Mouse (Mus musculus): ENCODE measurements at regions not wholly inside any gene's neighbourhood (a gene's known extent, or its start where the extent isn't known, plus 50 kb on each side); places are given as distances from the start of the nearest gene placed in this dataset.

- TF ChIP-seq EP300 (optimal IDR thresholded peaks at IDR 0.05) (no peak), CTCF (IDR thresholded peaks at IDR 0.05; ENCODE audit: low read depth) (no peak)
- DNase-seq (ENCODE audit: low spot score): no peak
- 58% methylated on average over 8 of the region's 8 CpGs for WGBS
These were observed 56.6 kb upstream of the Cpsf6 start for GRCm38 (mm10) chr10:117436308-117436874.

GRCm38 (mm10) chr10:117435734-117436121 is 55.9 kb upstream of the Cpsf6 start:
- peak overlapping the region; percentile 25; the same call in 1 of the 2 replicates for H3K4me3 ChIP-seq (ENCODE audit: low read depth, low read length)
- WGBS: 40% methylated on average over 12 of the region's 12 CpGs
- no peak overlapping the region for H3K27ac ChIP-seq (replicated peaks)
- H3K4me2 ChIP-seq (replicated peaks; ENCODE audit: low read depth): peak overlapping the region; percentile 51
- H3K27me3 ChIP-seq (ENCODE audit: control insufficient read depth, insufficient read depth, low read length): no peaks in the 10 kb centered on the region
- H3K9ac ChIP-seq (ENCODE audit: low read length): no peak overlapping the region
- no peaks in the 10 kb centered on the region for H3K36me3 ChIP-seq (ENCODE audit: control insufficient read depth, insufficient read depth, low read length)
- H3K4me1 ChIP-seq (replicated peaks; ENCODE audit: control insufficient read depth, insufficient read depth): 0 out of 2 replicates have a peak, but pooled peaks cover 2% of the 10 kb centered on the region
- ATAC-seq (ENCODE audit: low FRiP score, low TSS enrichment) (peak; percentile 20; the same call in 1 of the 2 replicates), DNase-seq (ENCODE audit: low spot score) (no peak)
- TF ChIP-seq CTCF (IDR thresholded peaks at IDR 0.05; ENCODE audit: low read depth) (no peak), EP300 (optimal IDR thresholded peaks at IDR 0.05) (no peak)
- no peaks in the 10 kb centered on the region for H3K9me3 ChIP-seq (ENCODE audit: control insufficient read depth, low read length)

More at GRCm38 (mm10) chr10:117436308-117436874, 56.6 kb upstream of the Cpsf6 start:
- H3K27me3 ChIP-seq (ENCODE audit: control insufficient read depth, insufficient read depth, low read length): no peaks in the 10 kb centered on the region
- no peak overlapping the region for H3K27ac ChIP-seq (replicated peaks)
- ATAC-seq (ENCODE audit: low FRiP score, low TSS enrichment): no peak; the same call in 1 of the 2 replicates
- H3K9ac ChIP-seq (ENCODE audit: low read length): no peak overlapping the region
- no peak overlapping the region for H3K4me2 ChIP-seq (replicated peaks; ENCODE audit: low read depth)
- H3K36me3 ChIP-seq (ENCODE audit: control insufficient read depth, insufficient read depth, low read length): no peaks in the 10 kb centered on the region
- H3K9me3 ChIP-seq (ENCODE audit: control insufficient read depth, low read length): no peaks in the 10 kb centered on the region
- no peak overlapping the region for H3K4me3 ChIP-seq (ENCODE audit: low read depth, low read length)
- H3K4me1 ChIP-seq (replicated peaks; ENCODE audit: control insufficient read depth, insufficient read depth): 0 out of 2 replicates have a peak, but pooled peaks cover 2% of the 10 kb centered on the region

- Histone ChIP-seq H3K9me3 (ENCODE audit: control insufficient read depth, low read length) (no peaks in the 10 kb centered on the region), H3K27ac (replicated peaks) (no peak overlapping the region), H3K9ac (ENCODE audit: low read length) (no peak overlapping the region), H3K4me3 (ENCODE audit: low read depth, low read length) (peak overlapping the region; percentile 25), H3K36me3 (ENCODE audit: control insufficient read depth, insufficient read depth, low read length) (no peaks in the 10 kb centered on the region), H3K27me3 (ENCODE audit: control insufficient read depth, insufficient read depth, low read length) (no peaks in the 10 kb centered on the region), H3K4me2 (replicated peaks; ENCODE audit: low read depth) (peak overlapping the region; percentile 51), H3K4me1 (replicated peaks; ENCODE audit: control insufficient read depth, insufficient read depth) (0 out of 2 replicates have a peak, but pooled peaks cover 2% of the 10 kb centered on the region)
- WGBS: 8% methylated on average over 33 of the region's 33 CpGs
- DNase-seq (ENCODE audit: low spot score): peak; percentile 86
- peak; percentile 83 for ATAC-seq (ENCODE audit: low FRiP score, low TSS enrichment)
- TF ChIP-seq CTCF (IDR thresholded peaks at IDR 0.05; ENCODE audit: low read depth) (peak; percentile 98), EP300 (optimal IDR thresholded peaks at IDR 0.05) (no peak)
These were observed 55.3 kb upstream of the Cpsf6 start for GRCm38 (mm10) chr10:117434871-117435733.

GRCm38 (mm10) chr10:117434293-117434842 is 54.6 kb upstream of the Cpsf6 start:
- no peak overlapping the region for H3K27ac ChIP-seq (replicated peaks)
- ATAC-seq (ENCODE audit: low FRiP score, low TSS enrichment) (no peak), DNase-seq (ENCODE audit: low spot score) (no peak)
- WGBS: 91% methylated on average over 8 of the region's 8 CpGs
- no peaks in the 10 kb centered on the region for H3K9me3 ChIP-seq (ENCODE audit: control insufficient read depth, low read length)
- H3K36me3 ChIP-seq (ENCODE audit: control insufficient read depth, insufficient read depth, low read length): no peaks in the 10 kb centered on the region
- no peak overlapping the region for H3K4me3 ChIP-seq (ENCODE audit: low read depth, low read length)
- H3K27me3 ChIP-seq (ENCODE audit: control insufficient read depth, insufficient read depth, low read length): no peaks in the 10 kb centered on the region
- TF ChIP-seq EP300 (optimal IDR thresholded peaks at IDR 0.05) (no peak), CTCF (IDR thresholded peaks at IDR 0.05; ENCODE audit: low read depth) (no peak)
- H3K9ac ChIP-seq (ENCODE audit: low read length): no peak overlapping the region
- no peak overlapping the region for H3K4me2 ChIP-seq (replicated peaks; ENCODE audit: low read depth)
- H3K4me1 ChIP-seq (replicated peaks; ENCODE audit: control insufficient read depth, insufficient read depth): 0 out of 2 replicates have a peak, but pooled peaks cover 2% of the 10 kb centered on the region

GRCm38 (mm10) chr10:117433547-117434292 is 53.9 kb upstream of the Cpsf6 start:
- no peak for ATAC-seq (ENCODE audit: low FRiP score, low TSS enrichment)
- WGBS: 92% methylated on average over 12 of the region's 12 CpGs
- H3K27ac ChIP-seq (replicated peaks): no peak overlapping the region
- H3K36me3 ChIP-seq (ENCODE audit: control insufficient read depth, insufficient read depth, low read length): no peaks in the 10 kb centered on the region
- H3K9me3 ChIP-seq (ENCODE audit: control insufficient read depth, low read length): no peaks in the 10 kb centered on the region
- no peak for TF ChIP-seq EP300 (optimal IDR thresholded peaks at IDR 0.05)
- TF ChIP-seq CTCF (IDR thresholded peaks at IDR 0.05; ENCODE audit: low read depth): no peak
- H3K9ac ChIP-seq (ENCODE audit: low read length): no peak overlapping the region
- DNase-seq (ENCODE audit: low spot score): no peak
- no peak overlapping the region for H3K4me3 ChIP-seq (ENCODE audit: low read depth, low read length)
- no peak overlapping the region for H3K4me2 ChIP-seq (replicated peaks; ENCODE audit: low read depth)
- H3K27me3 ChIP-seq (ENCODE audit: control insufficient read depth, insufficient read depth, low read length): no peaks in the 10 kb centered on the region
- 0 out of 2 replicates have a peak, but pooled peaks cover 2% of the 10 kb centered on the region for H3K4me1 ChIP-seq (replicated peaks; ENCODE audit: control insufficient read depth, insufficient read depth)
